Mouse (Mus musculus): ENCODE results near the gene Shroom3.

GRCm38 (mm10) chr5:92880393-92880792, 197.2 kb downstream of the Shroom3 start:
- TF ChIP-seq POLR2A (IDR thresholded peaks at IDR 0.05; ENCODE audit: borderline replicate concordance, control insufficient read depth, low read depth, low read length) = no peak
- TF ChIP-seq CTCF (IDR thresholded peaks at IDR 0.05; ENCODE audit: control insufficient read depth, insufficient read depth, low read length) = no peak

All from bone marrow, adult 2 months (tissue).